Mouse (Mus musculus): ENCODE data around the gene Olfr1371. TPM values are rescaled to one million over a fixed set of nuclear protein-coding genes. Genes with fewer than 3 reads are reported as not detected.

Olfr1371 gene
- polyA plus RNA-seq (2015; fragmentation: Nextera tagmentation; extraction: Ambion mirVana) = not detected in 2 replicates

- Histone ChIP-seq H3K9me3 (replicated peaks) (no peaks in the 10 kb centered on the region), H3K27me3 (no peaks in the 10 kb centered on the region), H3K4me2 (replicated peaks) (no peak within 1 kb of the TSS), H3K9ac (no peak within 1 kb of the TSS), H3K4me1 (no peaks in the 10 kb centered on the region), H3K4me3 (replicated peaks) (no peak within 1 kb of the TSS), H3K27ac (replicated peaks) (no peak within 1 kb of the TSS), H3K36me3 (no peaks in the 10 kb centered on the region)
- ATAC-seq (ENCODE audit: insufficient number of reproducible peaks, low FRiP score, low TSS enrichment, low read depth) = no peak
Observed at GRCm38 (mm10) chr11:52213887-52214286, at the start of gene Olfr1371. TSS of gene Olfr1371 (minus strand) at chr11:52213987.

GRCm38 (mm10) chr11:52262338-52262737 lies 48.6 kb upstream of the Olfr1371 start:
- H3K36me3 ChIP-seq = 0 out of 2 replicates have a peak, but pooled peaks cover 3% of the 10 kb centered on the region
- H3K27ac ChIP-seq (replicated peaks) = no peak overlapping the region
- peaks cover 10% of the 10 kb centered on the region for H3K4me1 ChIP-seq
- WGBS = 88% methylated on average over 11 of the region's 11 CpGs
- H3K9me3 ChIP-seq (replicated peaks) = no peaks in the 10 kb centered on the region
- no peak overlapping the region for H3K4me2 ChIP-seq (replicated peaks)
- no peak overlapping the region for H3K4me3 ChIP-seq (replicated peaks)
- no peak overlapping the region for H3K9ac ChIP-seq
- no peaks in the 10 kb centered on the region for H3K27me3 ChIP-seq
- no peak for ATAC-seq (ENCODE audit: insufficient number of reproducible peaks, low FRiP score, low TSS enrichment, low read depth)

DNA sequence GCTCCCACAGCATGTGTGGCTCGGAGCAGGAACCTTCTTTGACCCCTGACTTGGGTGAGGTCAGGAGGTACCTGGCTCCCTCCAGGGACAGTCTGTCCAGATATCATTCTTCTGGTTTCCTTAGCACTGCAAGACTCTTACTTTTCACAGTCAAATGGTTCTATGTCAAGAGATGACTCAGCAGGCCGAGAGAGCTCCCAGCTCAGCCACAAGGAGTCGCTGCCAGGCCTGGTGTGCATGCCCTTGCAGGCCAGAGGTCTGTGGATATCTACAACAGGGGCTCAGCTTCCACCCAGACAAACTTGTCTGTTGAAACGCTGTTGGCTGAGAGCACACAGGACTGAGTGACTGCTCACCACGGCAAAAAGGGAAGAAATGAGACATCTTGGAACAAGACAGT lies 48.1 kb upstream of the Olfr1371 start:
- 49% methylated on average over 5 of the region's 5 CpGs for WGBS
- Histone ChIP-seq H3K4me2 (replicated peaks) (no peak overlapping the region), H3K4me1 (peaks cover 10% of the 10 kb centered on the region), H3K4me3 (replicated peaks) (no peak overlapping the region), H3K9me3 (replicated peaks) (no peaks in the 10 kb centered on the region), H3K36me3 (0 out of 2 replicates have a peak, but pooled peaks cover 3% of the 10 kb centered on the region), H3K27me3 (no peaks in the 10 kb centered on the region), H3K27ac (replicated peaks) (no peak overlapping the region), H3K9ac (no peak overlapping the region)
- ATAC-seq (ENCODE audit: insufficient number of reproducible peaks, low FRiP score, low TSS enrichment, low read depth) = no peak

GRCm38 (mm10) chr11:52260878-52261277 lies 47.1 kb upstream of the Olfr1371 start:
- Histone ChIP-seq H3K9ac (no peak overlapping the region), H3K9me3 (replicated peaks) (no peaks in the 10 kb centered on the region), H3K27ac (replicated peaks) (no peak overlapping the region), H3K27me3 (no peaks in the 10 kb centered on the region), H3K36me3 (0 out of 2 replicates have a peak, but pooled peaks cover 3% of the 10 kb centered on the region), H3K4me2 (replicated peaks) (no peak overlapping the region), H3K4me3 (replicated peaks) (no peak overlapping the region), H3K4me1 (peaks cover 10% of the 10 kb centered on the region)
- no peak for ATAC-seq (ENCODE audit: insufficient number of reproducible peaks, low FRiP score, low TSS enrichment, low read depth)
- 76% methylated on average over 4 of the region's 4 CpGs for WGBS

DNA sequence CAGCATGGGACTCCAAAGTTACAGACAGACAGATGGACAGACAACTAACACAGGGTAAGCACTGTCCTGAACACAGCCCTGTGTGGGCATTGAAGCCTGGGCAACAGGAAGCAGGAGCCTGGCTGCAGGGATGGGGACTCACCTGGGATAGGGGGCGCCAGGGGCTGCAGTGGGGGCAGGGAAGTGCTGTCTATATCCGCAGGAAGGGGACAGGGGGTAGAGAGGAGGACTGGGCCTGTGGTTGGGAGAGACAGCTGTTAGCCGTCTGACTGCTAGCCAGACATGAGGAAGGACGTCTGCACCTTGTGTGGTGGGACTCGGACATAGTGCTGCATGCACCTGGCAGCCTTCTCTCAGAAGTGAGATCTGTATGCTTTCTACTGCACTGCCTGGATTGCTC lies 44.9 kb upstream of the Olfr1371 start:
- peaks cover 8% of the 10 kb centered on the region; the same call in 1 of the 2 replicates for H3K36me3 ChIP-seq
- peaks cover 3% of the 10 kb centered on the region for H3K4me1 ChIP-seq
- no peak for ATAC-seq (ENCODE audit: insufficient number of reproducible peaks, low FRiP score, low TSS enrichment, low read depth)
- no peak overlapping the region for H3K27ac ChIP-seq (replicated peaks)
- no peaks in the 10 kb centered on the region for H3K9me3 ChIP-seq (replicated peaks)
- no peaks in the 10 kb centered on the region for H3K27me3 ChIP-seq
- H3K4me3 ChIP-seq (replicated peaks) = no peak overlapping the region
- H3K9ac ChIP-seq = no peak overlapping the region
- 61% methylated on average over 5 of the region's 5 CpGs for WGBS
- H3K4me2 ChIP-seq (replicated peaks) = no peak overlapping the region

DNA sequence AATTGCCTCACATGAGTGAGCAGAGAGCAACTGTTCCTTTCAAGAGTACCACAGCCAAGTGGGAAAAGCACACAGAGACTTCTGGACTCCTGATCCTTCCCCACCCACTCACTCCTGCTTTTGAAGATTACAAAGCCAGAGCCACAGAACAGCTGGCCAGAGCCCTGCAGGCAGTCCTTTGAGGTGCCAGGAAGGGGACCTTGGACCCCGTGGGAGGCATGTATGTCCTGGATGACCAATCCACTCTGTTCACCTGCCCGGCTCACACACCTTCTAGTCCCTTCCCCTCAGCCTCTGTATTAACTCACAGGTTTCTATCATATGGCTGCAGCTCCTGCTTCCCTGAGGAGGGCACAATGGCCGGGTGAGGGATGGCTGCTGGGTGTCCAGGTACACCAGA lies 43.6 kb upstream of the Olfr1371 start:
- Histone ChIP-seq H3K4me3 (replicated peaks) (no peak overlapping the region), H3K27me3 (no peaks in the 10 kb centered on the region), H3K9ac (no peak overlapping the region), H3K4me2 (replicated peaks) (no peak overlapping the region), H3K27ac (replicated peaks) (no peak overlapping the region), H3K36me3 (peaks cover 8% of the 10 kb centered on the region; the same call in 1 of the 2 replicates), H3K9me3 (replicated peaks) (no peaks in the 10 kb centered on the region), H3K4me1 (peaks cover 14% of the 10 kb centered on the region)
- WGBS = 91% methylated on average over 3 of the region's 3 CpGs
- ATAC-seq (ENCODE audit: insufficient number of reproducible peaks, low FRiP score, low TSS enrichment, low read depth) = no peak

GRCm38 (mm10) chr11:52255077-52255476 lies 41.3 kb upstream of the Olfr1371 start:
- no peak for ATAC-seq (ENCODE audit: insufficient number of reproducible peaks, low FRiP score, low TSS enrichment, low read depth)
- WGBS = 85% methylated on average over 8 of the region's 8 CpGs

GRCm38 (mm10) chr11:52253674-52254375 lies 40.0 kb upstream of the Olfr1371 start:
- H3K27ac ChIP-seq (replicated peaks) = 0 out of 2 replicates have a peak overlapping the region, but pooled peaks have one; percentile 60
- H3K9me3 ChIP-seq (replicated peaks) = no peaks in the 10 kb centered on the region
- no peak; the same call in 1 of the 2 replicates for ATAC-seq (ENCODE audit: insufficient number of reproducible peaks, low FRiP score, low TSS enrichment, low read depth)
- peaks cover 14% of the 10 kb centered on the region for H3K4me1 ChIP-seq
- WGBS = 64% methylated on average over 11 of the region's 11 CpGs
- no peak overlapping the region for H3K4me2 ChIP-seq (replicated peaks)
- no peak overlapping the region for H3K9ac ChIP-seq
- peaks cover 14% of the 10 kb centered on the region for H3K36me3 ChIP-seq
- H3K27me3 ChIP-seq = no peaks in the 10 kb centered on the region
- H3K4me3 ChIP-seq (replicated peaks) = no peak overlapping the region

More at GRCm38 (mm10) chr11:52255077-52255476, 41.3 kb upstream of the Olfr1371 start:
- Histone ChIP-seq H3K4me2 (replicated peaks) (no peak overlapping the region), H3K9ac (no peak overlapping the region), H3K36me3 (peaks cover 8% of the 10 kb centered on the region; the same call in 1 of the 2 replicates), H3K4me1 (peaks cover 14% of the 10 kb centered on the region), H3K27me3 (no peaks in the 10 kb centered on the region), H3K9me3 (replicated peaks) (no peaks in the 10 kb centered on the region), H3K27ac (replicated peaks) (no peak overlapping the region), H3K4me3 (replicated peaks) (no peak overlapping the region)

DNA sequence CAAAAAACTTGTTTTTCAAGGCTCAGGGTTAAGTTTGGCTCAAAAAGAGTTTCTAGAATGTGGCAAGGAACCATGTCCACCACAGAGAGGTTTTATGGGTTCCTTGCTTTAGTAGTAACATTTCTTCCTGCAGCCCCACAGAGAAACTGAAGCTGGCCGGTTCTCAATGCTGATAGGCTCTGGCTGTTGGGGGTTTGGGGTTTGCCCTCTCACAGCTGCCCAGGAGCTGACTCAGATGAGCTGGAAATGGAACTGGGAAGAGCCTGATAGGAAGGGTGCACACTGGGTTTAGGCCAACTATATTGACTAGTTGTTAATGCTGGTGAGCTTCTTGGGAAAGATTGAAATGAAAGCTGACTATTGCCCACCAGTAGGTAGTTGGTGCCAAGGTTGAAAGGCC lies 38.9 kb upstream of the Olfr1371 start:
- H3K9ac ChIP-seq = no peak overlapping the region
- H3K4me1 ChIP-seq = peaks cover 14% of the 10 kb centered on the region
- ATAC-seq (ENCODE audit: insufficient number of reproducible peaks, low FRiP score, low TSS enrichment, low read depth) = no peak
- H3K4me2 ChIP-seq (replicated peaks) = no peak overlapping the region
- H3K27ac ChIP-seq (replicated peaks) = peak overlapping the region; percentile 60
- 53% methylated on average over 1 of the region's 1 CpGs for WGBS
- H3K9me3 ChIP-seq (replicated peaks) = no peaks in the 10 kb centered on the region
- H3K27me3 ChIP-seq = no peaks in the 10 kb centered on the region
- H3K4me3 ChIP-seq (replicated peaks) = no peak overlapping the region
- H3K36me3 ChIP-seq = peaks cover 19% of the 10 kb centered on the region

- 66% methylated on average over 5 of the region's 5 CpGs for WGBS
- Histone ChIP-seq H3K4me1 (peaks cover 14% of the 10 kb centered on the region), H3K4me3 (replicated peaks) (no peak overlapping the region), H3K27me3 (no peaks in the 10 kb centered on the region), H3K9ac (no peak overlapping the region), H3K4me2 (replicated peaks) (no peak overlapping the region), H3K27ac (replicated peaks) (0 out of 2 replicates have a peak overlapping the region, but pooled peaks have one; percentile 44), H3K9me3 (replicated peaks) (no peaks in the 10 kb centered on the region), H3K36me3 (peaks cover 27% of the 10 kb centered on the region)
- ATAC-seq (ENCODE audit: insufficient number of reproducible peaks, low FRiP score, low TSS enrichment, low read depth) = peak; percentile 53; the same call in 1 of the 2 replicates
Observed at GRCm38 (mm10) chr11:52251770-52252169, 38.0 kb upstream of the Olfr1371 start.

DNA sequence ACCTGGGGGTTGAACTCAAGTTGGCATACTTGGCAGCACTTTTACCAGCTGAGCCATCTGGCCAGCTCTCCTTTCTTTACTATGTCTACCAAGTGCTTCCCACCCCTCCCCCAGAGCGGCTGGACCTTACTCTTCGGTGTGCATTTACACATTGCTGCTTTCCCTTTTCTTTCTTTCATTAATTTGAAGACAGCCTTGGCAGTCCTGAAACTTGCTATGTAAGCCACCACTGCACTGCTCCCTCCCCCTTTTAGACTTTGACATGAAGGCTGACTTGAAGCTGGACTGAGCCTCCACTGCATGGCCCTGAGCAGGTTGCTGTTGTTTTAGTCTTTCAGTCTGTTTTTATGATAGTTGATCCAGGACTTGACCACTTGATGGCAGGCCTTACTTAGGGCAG lies 35.7 kb upstream of the Olfr1371 start:
- Histone ChIP-seq H3K4me3 (replicated peaks) (no peak overlapping the region), H3K27me3 (no peaks in the 10 kb centered on the region), H3K36me3 (peaks cover 36% of the 10 kb centered on the region), H3K9ac (no peak overlapping the region), H3K4me2 (replicated peaks) (no peak overlapping the region), H3K9me3 (replicated peaks) (no peaks in the 10 kb centered on the region), H3K4me1 (peaks cover 14% of the 10 kb centered on the region), H3K27ac (replicated peaks) (no peak overlapping the region)
- 93% methylated on average over 2 of the region's 2 CpGs for WGBS
- no peak for ATAC-seq (ENCODE audit: insufficient number of reproducible peaks, low FRiP score, low TSS enrichment, low read depth)

All from embryonic facial prominence, embryonic 15.5 days (tissue).